ENCODE assay signal across 8 mouse cellular contexts in genomic region chr5:124173012-124173985, GRCm38 (mm10). TPM values are rescaled to one million over a fixed set of nuclear protein-coding genes. Genes with fewer than 3 reads are reported as not detected.
A peak's percentile ranks its signal among the peaks of the same experiment; 100 is the strongest.
DNase-seq lines count a peak whose midpoint lies in the region; ATAC-seq and TF ChIP-seq lines count a peak whose summit lies in the region.

No protein-coding gene starts in this region.

- H3K27me3 ChIP-seq in forebrain, embryonic 10.5 days (ENCODE audit: poor library complexity, severe bottlenecking), result peaks cover 10% of the 10 kb centered on the region
- no peaks in the 10 kb centered on the region for H3K27me3 ChIP-seq in forebrain, embryonic 16.5 days (replicated peaks; ENCODE audit: control insufficient read depth, insufficient read depth, low read length)
- H3K27me3 ChIP-seq in hindbrain, postnatal 0 days (ENCODE audit: insufficient read depth, low read length), result no peaks in the 10 kb centered on the region
- H3K27me3 ChIP-seq in lung, embryonic 15.5 days, result no peaks in the 10 kb centered on the region

- no peaks in the 10 kb centered on the region for H3K9me3 ChIP-seq in forebrain, embryonic 10.5 days
- H3K9me3 ChIP-seq in forebrain, embryonic 16.5 days (ENCODE audit: control insufficient read depth, low read length), result no peaks in the 10 kb centered on the region
- no peaks in the 10 kb centered on the region for H3K9me3 ChIP-seq in hindbrain, postnatal 0 days (ENCODE audit: low read length)
- no peaks in the 10 kb centered on the region for H3K9me3 ChIP-seq in lung, embryonic 15.5 days

- no peak overlapping the region for H3K9ac ChIP-seq in forebrain, embryonic 16.5 days (replicated peaks; ENCODE audit: low read depth, low read length)
- no peak overlapping the region for H3K9ac ChIP-seq in hindbrain, postnatal 0 days (replicated peaks; ENCODE audit: low read length)
- H3K9ac ChIP-seq in lung, embryonic 15.5 days, result no peak overlapping the region

- 85% methylated on average over 15 of the region's 15 CpGs for WGBS in forebrain, embryonic 10.5 days
- WGBS in forebrain, embryonic 16.5 days, result 50% methylated on average over 15 of the region's 15 CpGs
- 41% methylated on average over 15 of the region's 15 CpGs for WGBS in hindbrain, postnatal 0 days
- WGBS in lung, embryonic 15.5 days, result 39% methylated on average over 15 of the region's 15 CpGs

- no peak for ATAC-seq in forebrain, embryonic 16.5 days
- peak; percentile 81 for ATAC-seq in hindbrain, postnatal 0 days
- 0 out of 2 replicates have a peak, but pooled peaks have one; percentile 35 for ATAC-seq in lung, embryonic 15.5 days (ENCODE audit: borderline replicate concordance, extremely low read depth, low FRiP score, low TSS enrichment)

- no peak overlapping the region for H3K4me2 ChIP-seq in forebrain, embryonic 16.5 days (ENCODE audit: low read length)
- no peak overlapping the region for H3K4me2 ChIP-seq in hindbrain, postnatal 0 days (ENCODE audit: low read depth, low read length)
- H3K4me2 ChIP-seq in lung, embryonic 15.5 days, result 0 out of 2 replicates have a peak overlapping the region, but pooled peaks have one; percentile 0

- no peak for TF ChIP-seq POLR2A in brain, embryonic 14.5 days (IDR thresholded peaks at IDR 0.05; ENCODE audit: borderline replicate concordance, extremely low read depth, insufficient read depth, insufficient read length, poor library complexity, severe bottlenecking)

- TF ChIP-seq CTCF in brain, embryonic 14.5 days (IDR thresholded peaks at IDR 0.05; ENCODE audit: borderline replicate concordance, extremely low read depth, insufficient read depth, insufficient read length), result no peak
- TF ChIP-seq CTCF in hindbrain, postnatal 0 days (IDR thresholded peaks at IDR 0.05; ENCODE audit: low read depth), result no peak

- H3K4me1 ChIP-seq in forebrain, embryonic 10.5 days, result peaks cover 73% of the 10 kb centered on the region
- peaks cover 49% of the 10 kb centered on the region for H3K4me1 ChIP-seq in forebrain, embryonic 16.5 days (replicated peaks; ENCODE audit: control insufficient read depth, insufficient read depth, low read length)
- H3K4me1 ChIP-seq in hindbrain, postnatal 0 days (ENCODE audit: insufficient read depth, low read length), result peaks cover 24% of the 10 kb centered on the region
- H3K4me1 ChIP-seq in lung, embryonic 15.5 days, result peaks cover 37% of the 10 kb centered on the region

- DNase-seq in forebrain, embryonic 10.5 days (ENCODE audit: extremely low spot score, low spot score), result no peak
- DNase-seq in brain, embryonic 14.5 days (ENCODE audit: low read depth), result peak; percentile 76
- DNase-seq in gastrocnemius, adult 18-20 months (ENCODE audit: low spot score), result peak; percentile 90
- peak; percentile 75 for DNase-seq in hindbrain, postnatal 0 days (ENCODE audit: low spot score)
- DNase-seq in urinary bladder, postnatal 10 days (ENCODE audit: low spot score), result peak; percentile 27
- DNase-seq in spleen, postnatal 36 days (ENCODE audit: low spot score in 2 of 2), result no peak

- no peak overlapping the region for H3K4me3 ChIP-seq in forebrain, embryonic 10.5 days
- no peak overlapping the region for H3K4me3 ChIP-seq in forebrain, embryonic 16.5 days (replicated peaks; ENCODE audit: low read length)
- H3K4me3 ChIP-seq in hindbrain, postnatal 0 days (ENCODE audit: low read length), result no peak overlapping the region
- H3K4me3 ChIP-seq in lung, embryonic 15.5 days, result no peak overlapping the region

- 0 out of 2 replicates have a peak, but pooled peaks cover 6% of the 10 kb centered on the region for H3K36me3 ChIP-seq in forebrain, embryonic 10.5 days (replicated peaks)
- H3K36me3 ChIP-seq in forebrain, embryonic 16.5 days (ENCODE audit: control insufficient read depth, insufficient read depth), result no peaks in the 10 kb centered on the region
- no peaks in the 10 kb centered on the region for H3K36me3 ChIP-seq in hindbrain, postnatal 0 days (ENCODE audit: insufficient read depth, low read length)
- H3K36me3 ChIP-seq in lung, embryonic 15.5 days, result no peaks in the 10 kb centered on the region

- peak overlapping the region; percentile 56 for H3K27ac ChIP-seq in forebrain, embryonic 10.5 days
- no peak overlapping the region for H3K27ac ChIP-seq in forebrain, embryonic 16.5 days (ENCODE audit: low read length)
- H3K27ac ChIP-seq in hindbrain, postnatal 0 days, result 0 out of 2 replicates have a peak overlapping the region, but pooled peaks have one; percentile 15
- peak overlapping the region; percentile 53 for H3K27ac ChIP-seq in lung, embryonic 15.5 days

RNA-seq across cellular contexts. Expression of gene Arl6ip4, which starts 57.4 kb away (rescaled TPM):
- polyA plus RNA-seq in forebrain, embryonic 10.5 days (2016; fragmentation: Nextera tagmentation; extraction: Ambion mirVana), result 136 and 140 TPM in 2 replicates
- 66.1 and 71.0 TPM in 2 replicates for polyA plus RNA-seq in forebrain, embryonic 16.5 days (2015; fragmentation: Nextera tagmentation; extraction: Ambion mirVana)
- 64.5 and 67.8 TPM in 2 replicates for polyA plus RNA-seq in brain, embryonic 14.5 days (2012; rRNA removed)
- total RNA-seq in gastrocnemius, adult 18-20 months (2021), result 10 to 100 TPM; 39.1 TPM
- total RNA-seq in hindbrain, postnatal 0 days (2014; rRNA removed), result 32.5 and 45.2 TPM in 2 replicates
- polyA plus RNA-seq in hindbrain, postnatal 0 days (2015; fragmentation: Nextera tagmentation; extraction: Ambion mirVana), result 115 and 121 TPM in 2 replicates
- 105 and 107 TPM in 2 replicates for polyA plus RNA-seq in lung, embryonic 15.5 days (2015; fragmentation: Nextera tagmentation; extraction: Ambion mirVana)

Comparison
In these comparisons a context has a peak if more than half of its experiments do, and no peak if none do; other contexts are left out.
1. DNase-seq: peak in brain, embryonic 14.5 days (single experiment), gastrocnemius, adult 18-20 months (single experiment), hindbrain, postnatal 0 days (single experiment) and urinary bladder, postnatal 10 days (single experiment); none in forebrain, embryonic 10.5 days (single experiment) and spleen, postnatal 36 days (0 of 2).